Mouse (Mus musculus) erythroblast, embryonic 14.5 days (primary cell): ENCODE results near the gene Rngtt. TPM values are rescaled to one million over a fixed set of nuclear protein-coding genes. Genes with fewer than 3 reads are reported as not detected.
A peak's percentile ranks its signal among the peaks of the same experiment; 100 is the strongest.

Source experiments
- H3K27me3 ChIP-seq: 2 replicates; pipeline ENCODE4 v1.6.1; 2012; ENCODE audit warnings: inconsistent platforms; ENCODE audit not compliant: control insufficient read depth
- H3K36me3 ChIP-seq: 2 replicates; pipeline ENCODE4 v1.6.1; 2012; ENCODE audit warnings: mild to moderate bottlenecking, inconsistent platforms; ENCODE audit not compliant: control insufficient read depth
- H3K4me1 ChIP-seq: 2 replicates; pipeline ENCODE4 v1.6.1; 2012; ENCODE audit warnings: inconsistent platforms; ENCODE audit not compliant: control insufficient read depth
- H3K4me3 ChIP-seq: replicated peaks from 2 replicates; pipeline ENCODE3; 2012; ENCODE audit warnings: moderate library complexity, mild to moderate bottlenecking, inconsistent platforms
- H3K9me3 ChIP-seq: 2 replicates; pipeline ENCODE4 v1.6.1; 2012; ENCODE audit warnings: low read length, inconsistent platforms, mixed read lengths; ENCODE audit not compliant: control insufficient read depth
- GATA1 ChIP-seq: IDR thresholded peaks from 2 replicates; pipeline ENCODE4 v1.6.1; 2012; ENCODE audit warnings: low read length, inconsistent platforms, mixed read lengths
- TAL1 ChIP-seq: IDR thresholded peaks from 3 replicates; pipeline ENCODE4 v1.6.1; 2012; ENCODE audit warnings: low read length, inconsistent platforms, mixed read lengths
- polyA plus RNA-seq: library from polyadenylated mRNA; stranded (reverse); fragments of >175 nt; gene quantifications from 2 replicates; pipeline ENCODE4 v1.2.3, GENCODE M21; 2012

Gene Rngtt
- polyA plus RNA-seq, 1 experiment = 0.71 TPM

DNA sequence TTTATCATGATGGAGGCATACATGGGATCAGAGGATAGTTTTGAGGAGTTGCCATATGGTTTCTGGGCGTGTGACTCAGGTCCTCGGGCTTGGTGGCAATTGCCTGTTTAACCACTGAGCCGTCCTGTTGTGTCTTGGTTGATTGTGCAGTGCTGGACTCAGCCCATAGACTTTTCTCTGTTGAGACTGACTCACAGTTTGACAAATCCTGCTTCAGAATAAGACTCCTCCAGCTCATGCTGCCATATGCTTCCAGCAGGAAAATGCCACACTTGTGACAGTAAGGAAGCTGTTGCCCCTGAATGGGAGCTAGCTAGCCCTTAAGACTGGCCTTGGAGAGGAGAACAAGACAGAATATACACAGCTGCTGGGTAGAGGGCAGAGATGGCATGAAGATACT is 149.7 kb downstream of the Rngtt start:
- TF ChIP-seq GATA1 (no peak), TAL1 (no peak)
- no peaks in the 10 kb centered on the region for H3K9me3 ChIP-seq
- H3K4me3 ChIP-seq = no peak overlapping the region
- peaks cover 30% of the 10 kb centered on the region for H3K4me1 ChIP-seq
- H3K36me3 ChIP-seq = peaks cover 41% of the 10 kb centered on the region
- no peaks in the 10 kb centered on the region for H3K27me3 ChIP-seq

DNA sequence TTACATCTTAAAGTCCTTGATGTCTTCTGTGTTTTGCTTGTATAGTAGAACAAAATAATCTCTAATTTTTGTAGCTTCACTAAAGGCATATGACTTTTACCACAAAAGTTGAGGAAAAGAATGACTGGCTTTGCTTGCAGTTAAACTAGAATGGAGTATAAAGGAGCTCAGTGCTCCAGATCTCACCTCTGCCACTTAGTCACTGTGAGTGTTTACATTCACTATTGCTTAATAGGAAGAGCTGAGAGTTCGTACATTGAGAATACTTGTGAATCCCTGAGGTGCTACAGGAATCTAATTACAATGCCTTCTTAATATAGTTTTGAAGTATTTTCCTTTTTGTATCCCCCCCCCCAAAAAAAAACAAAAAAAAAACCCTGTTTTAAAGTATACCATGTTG is 154.3 kb downstream of the Rngtt start:
- H3K36me3 ChIP-seq = peaks cover 47% of the 10 kb centered on the region
- H3K4me3 ChIP-seq = no peak overlapping the region
- no peak for TF ChIP-seq GATA1
- no peak for TF ChIP-seq TAL1
- no peaks in the 10 kb centered on the region for H3K9me3 ChIP-seq
- peaks cover 72% of the 10 kb centered on the region for H3K4me1 ChIP-seq
- no peaks in the 10 kb centered on the region for H3K27me3 ChIP-seq

DNA sequence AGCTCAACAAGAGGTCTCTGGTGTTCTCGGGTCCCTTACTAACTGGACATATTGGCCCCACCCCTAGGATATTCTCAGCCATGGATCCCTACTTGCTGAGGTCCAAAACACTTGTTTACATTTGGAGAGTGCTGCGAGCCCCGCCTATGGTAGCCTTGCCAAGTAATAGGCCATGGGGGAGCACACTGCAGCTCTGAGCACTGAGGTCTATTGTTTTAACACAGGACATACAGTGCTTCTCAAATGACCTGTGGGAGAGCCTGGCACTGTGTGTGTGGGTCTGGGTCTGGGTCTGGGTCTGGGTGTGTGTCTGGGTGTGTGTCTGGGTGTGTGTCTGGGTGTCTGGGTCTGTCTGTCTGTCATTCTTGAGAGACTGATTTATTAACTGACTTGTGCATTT is 155.8 kb downstream of the Rngtt start:
- Histone ChIP-seq H3K4me1 (peaks cover 82% of the 10 kb centered on the region), H3K4me3 (peak overlapping the region; percentile 57), H3K36me3 (peaks cover 38% of the 10 kb centered on the region), H3K9me3 (no peaks in the 10 kb centered on the region), H3K27me3 (no peaks in the 10 kb centered on the region)
- TF ChIP-seq TAL1 (no peak), GATA1 (no peak)

DNA sequence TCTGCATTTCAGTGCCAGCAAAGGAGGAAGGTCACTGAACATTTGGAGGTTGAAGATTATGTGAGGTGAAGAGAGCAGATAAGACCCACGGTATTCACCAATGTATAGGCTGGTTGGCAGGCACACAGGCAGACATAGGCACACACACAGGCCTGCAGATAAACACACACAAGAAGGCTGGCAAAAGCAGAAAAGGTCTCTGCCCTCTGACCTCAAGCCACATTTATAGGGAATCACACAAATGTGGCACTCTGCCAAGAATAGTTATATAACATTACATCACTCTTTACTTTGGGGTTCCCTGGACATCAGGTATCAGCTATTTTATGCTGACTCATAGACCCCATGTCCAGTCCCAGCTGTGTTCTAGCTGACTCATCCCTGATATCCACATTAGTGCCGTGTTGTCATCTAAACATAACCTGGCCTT is 156.9 kb downstream of the Rngtt start:
- peak overlapping the region; percentile 57 for H3K4me3 ChIP-seq
- peaks cover 88% of the 10 kb centered on the region for H3K4me1 ChIP-seq

DNA sequence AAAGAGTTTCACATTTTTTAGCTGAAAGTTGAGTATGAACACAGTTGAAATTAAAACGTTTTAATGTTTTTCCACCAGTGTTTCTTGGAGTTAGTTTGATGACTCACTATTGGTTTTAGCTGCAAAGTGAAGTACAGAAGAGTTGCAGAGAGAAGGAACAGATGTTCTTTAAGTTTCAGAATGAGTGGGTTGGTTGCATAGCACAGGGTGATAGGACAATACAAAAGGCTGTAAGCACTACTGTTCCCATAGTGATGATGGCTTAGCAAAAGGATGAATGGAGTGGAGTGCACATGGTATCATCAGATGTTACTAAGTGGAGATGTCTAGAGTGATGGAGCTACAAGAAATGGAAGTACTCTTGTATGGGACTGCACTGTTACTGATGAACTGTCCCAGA is 157.5 kb downstream of the Rngtt start:
- peaks cover 32% of the 10 kb centered on the region for H3K36me3 ChIP-seq
- no peaks in the 10 kb centered on the region for H3K9me3 ChIP-seq
- TF ChIP-seq TAL1 (no peak), GATA1 (no peak)
- H3K4me1 ChIP-seq = peaks cover 92% of the 10 kb centered on the region
- no peaks in the 10 kb centered on the region for H3K27me3 ChIP-seq
- no peak overlapping the region for H3K4me3 ChIP-seq

More for the DNA sequence above, 156.9 kb downstream of the Rngtt start:
- Histone ChIP-seq H3K36me3 (peaks cover 33% of the 10 kb centered on the region), H3K27me3 (no peaks in the 10 kb centered on the region), H3K9me3 (no peaks in the 10 kb centered on the region)
- TF ChIP-seq TAL1 = peak; percentile 78
- peak; percentile 91 for TF ChIP-seq GATA1

DNA sequence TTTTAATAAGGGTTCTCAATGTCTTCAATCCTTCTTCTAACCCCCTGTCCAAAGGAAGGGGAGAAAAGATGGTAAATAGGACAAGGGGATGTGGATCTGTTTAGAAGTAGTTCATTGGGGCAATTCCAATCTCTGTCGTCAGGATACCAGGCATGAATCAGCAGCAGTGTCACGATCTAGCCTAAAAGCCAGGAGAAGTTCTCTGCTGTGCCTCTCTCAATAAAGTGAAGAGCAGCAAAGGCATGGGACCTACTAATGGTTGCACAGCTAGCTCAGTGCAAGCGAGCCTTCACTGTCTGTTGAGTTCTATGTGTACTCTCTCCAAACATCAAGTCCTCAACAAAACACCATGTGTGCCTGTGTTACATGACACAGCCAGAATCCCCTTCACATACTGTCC is 158.0 kb downstream of the Rngtt start:
- Histone ChIP-seq H3K4me1 (peaks cover 91% of the 10 kb centered on the region), H3K9me3 (no peaks in the 10 kb centered on the region), H3K4me3 (no peak overlapping the region), H3K36me3 (peaks cover 30% of the 10 kb centered on the region), H3K27me3 (no peaks in the 10 kb centered on the region)
- no peak for TF ChIP-seq TAL1

DNA sequence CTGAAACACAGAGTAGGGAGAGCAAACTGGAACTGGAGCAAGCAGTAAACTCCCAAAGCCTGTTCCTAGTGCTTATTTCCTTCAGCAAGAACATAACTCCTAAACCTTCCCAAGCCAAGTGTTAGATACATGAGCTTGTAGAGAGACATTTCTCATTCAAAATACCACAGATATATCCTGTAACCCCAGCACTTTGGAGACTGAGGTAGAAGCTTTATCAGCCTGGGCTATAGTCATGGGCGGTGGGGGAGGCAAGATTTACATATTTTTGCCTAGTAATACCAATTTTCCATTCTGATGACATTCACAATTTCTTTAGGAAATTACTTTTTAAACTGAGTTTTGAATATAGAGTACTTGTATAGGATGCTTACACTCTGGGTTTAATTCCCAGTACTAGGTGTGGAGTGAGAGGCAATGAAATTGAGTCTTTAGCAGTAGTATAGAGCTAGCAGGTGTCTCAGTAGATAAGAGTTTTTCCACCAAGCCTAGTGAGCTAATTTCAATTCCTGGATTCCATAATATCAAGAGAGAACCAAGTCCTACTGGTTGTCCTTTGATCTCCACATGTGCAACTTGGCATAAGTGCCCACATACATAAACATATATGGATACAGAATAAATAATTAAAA is 160.7 kb downstream of the Rngtt start:
- TF ChIP-seq GATA1 = peak; percentile 70
- TF ChIP-seq TAL1 = peak; percentile 79
- H3K9me3 ChIP-seq = no peaks in the 10 kb centered on the region
- no peaks in the 10 kb centered on the region for H3K27me3 ChIP-seq
- peaks cover 19% of the 10 kb centered on the region for H3K36me3 ChIP-seq
- peaks cover 70% of the 10 kb centered on the region for H3K4me1 ChIP-seq
- no peak overlapping the region for H3K4me3 ChIP-seq

DNA sequence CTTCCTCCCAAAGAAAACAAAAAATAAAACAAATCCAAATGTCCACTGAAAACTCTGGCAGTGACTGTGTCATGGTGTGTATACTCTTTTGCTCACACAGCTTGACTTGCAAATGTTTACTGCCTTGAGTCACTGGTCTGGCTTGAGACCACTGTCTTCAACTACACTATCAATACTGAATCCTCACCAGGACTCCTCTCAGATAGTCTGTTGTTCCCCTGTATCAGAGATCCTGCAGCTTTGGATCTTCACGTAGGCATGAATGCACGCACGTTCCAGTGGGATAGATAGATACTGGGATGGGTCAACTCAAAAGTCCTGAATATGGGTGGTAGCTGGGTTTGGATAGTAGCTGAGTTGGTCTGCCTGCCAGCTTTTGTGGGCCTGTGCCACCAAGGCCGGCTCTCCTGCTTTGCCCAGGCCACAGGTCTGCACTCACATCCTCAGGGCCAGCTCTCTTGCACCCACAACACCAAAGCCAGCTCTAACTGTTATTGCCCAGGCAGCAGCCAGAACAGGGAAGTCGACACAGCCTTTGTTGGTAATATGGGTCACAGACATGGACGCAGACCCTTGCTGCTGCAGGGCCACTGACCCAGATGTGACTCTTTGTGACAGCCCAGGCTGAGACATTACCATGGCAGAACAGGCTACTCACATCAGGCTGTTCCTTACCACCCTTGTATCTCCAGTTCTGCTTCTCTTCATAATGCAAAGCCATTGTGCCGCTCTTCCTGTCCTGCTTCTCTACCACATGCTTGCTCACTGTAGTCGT is 168.1 kb downstream of the Rngtt start:
- peaks cover 9% of the 10 kb centered on the region for H3K36me3 ChIP-seq
- H3K4me3 ChIP-seq = no peak overlapping the region
- no peaks in the 10 kb centered on the region for H3K9me3 ChIP-seq
- H3K27me3 ChIP-seq = no peaks in the 10 kb centered on the region
- H3K4me1 ChIP-seq = peaks cover 6% of the 10 kb centered on the region; the same call in 1 of the 2 replicates
- TF ChIP-seq TAL1 (no peak), GATA1 (no peak)

DNA sequence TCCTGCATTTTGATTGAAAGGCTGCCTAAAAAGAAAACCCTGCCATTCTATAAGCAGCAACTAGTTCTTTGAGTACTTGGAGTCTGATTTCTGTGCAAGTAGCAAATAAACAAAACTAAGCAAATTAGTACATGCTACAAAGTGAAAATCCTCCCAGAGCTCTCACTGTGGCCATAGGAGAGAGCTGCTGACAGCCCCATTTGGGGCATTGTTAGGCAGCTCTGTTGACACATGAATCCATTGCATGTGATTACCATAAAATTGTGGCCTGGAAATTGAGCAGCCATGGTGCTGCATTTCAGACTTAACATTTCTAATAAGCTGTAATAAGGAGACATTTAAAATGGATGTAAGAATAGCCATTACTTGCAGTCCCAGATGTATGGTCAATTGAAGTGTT is 171.6 kb downstream of the Rngtt start:
- no peaks in the 10 kb centered on the region for H3K9me3 ChIP-seq
- no peak for TF ChIP-seq GATA1
- no peak for TF ChIP-seq TAL1
- no peaks in the 10 kb centered on the region for H3K27me3 ChIP-seq

DNA sequence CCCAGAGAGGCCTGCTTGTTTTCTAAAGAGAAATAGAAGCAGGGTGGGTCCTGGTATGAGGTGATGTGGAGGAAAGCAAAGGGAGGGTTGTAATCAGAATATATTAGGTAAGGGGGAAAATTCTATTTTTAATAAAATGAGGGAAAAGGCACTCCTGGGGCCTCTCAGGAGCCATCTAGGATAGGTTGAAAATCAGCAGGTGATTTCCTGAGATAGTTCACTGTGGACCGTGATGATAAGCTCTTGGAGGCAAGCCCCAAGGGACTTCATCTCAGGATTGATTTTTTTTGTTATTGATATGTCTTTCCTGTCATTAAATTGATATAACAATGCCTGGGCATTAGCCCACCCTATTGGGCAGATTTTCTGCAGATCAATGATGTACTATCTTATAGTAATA is 175.9 kb downstream of the Rngtt start:
- Histone ChIP-seq H3K36me3 (peaks cover 2% of the 10 kb centered on the region; the same call in 1 of the 2 replicates), H3K4me1 (peaks cover 11% of the 10 kb centered on the region), H3K9me3 (no peaks in the 10 kb centered on the region), H3K4me3 (no peak overlapping the region), H3K27me3 (no peaks in the 10 kb centered on the region)
- TF ChIP-seq GATA1 = no peak
- no peak for TF ChIP-seq TAL1

More for the DNA sequence above, 171.6 kb downstream of the Rngtt start:
- Histone ChIP-seq H3K36me3 (peaks cover 7% of the 10 kb centered on the region), H3K4me3 (no peak overlapping the region), H3K4me1 (peaks cover 15% of the 10 kb centered on the region)
